Mouse (Mus musculus) forebrain, embryonic 14.5 days (tissue): ENCODE data around the gene Ncor2. TPM values are rescaled to one million over a fixed set of nuclear protein-coding genes. Genes with fewer than 3 reads are reported as not detected.

ENCODE experiments used
- ATAC-seq: fragments of 200-750 bp; cut with Nextera tagmentation; 2 replicates; pipeline ENCODE4 v1.8.0; 2017; ENCODE audit warnings: mild to moderate bottlenecking, moderate library complexity
- DNase-seq: peaks from one replicate; pipeline ENCODE4 v3.0.0-alpha.2; 2015; ENCODE audit warnings: low spot score
- H3K27ac ChIP-seq: fragments of 300-500 bp; sonication (generic); 2 replicates; pipeline ENCODE4 v1.5.1; 2014; ENCODE audit warnings: low read depth, mild to moderate bottlenecking, control low read depth, low read length, moderate library complexity
- H3K27me3 ChIP-seq: fragments of 300-500 bp; sonication (generic); replicated peaks from 2 replicates; pipeline ENCODE4 v1.6.1; 2014; ENCODE audit warnings: low read length, control low read depth, mixed read lengths; ENCODE audit not compliant: control insufficient read depth, insufficient read depth
- H3K36me3 ChIP-seq: fragments of 300-500 bp; sonication (generic); 2 replicates; pipeline ENCODE4 v1.6.1; 2014; ENCODE audit warnings: low read length, control low read depth; ENCODE audit not compliant: control insufficient read depth, insufficient read depth
- H3K4me1 ChIP-seq: fragments of 300-500 bp; sonication (generic); 2 replicates; pipeline ENCODE4 v1.6.1; 2014; ENCODE audit warnings: antibody characterized with exemption, low read length, control low read depth; ENCODE audit not compliant: control insufficient read depth, insufficient read depth
- H3K4me2 ChIP-seq: fragments of 300-500 bp; sonication (generic); 2 replicates; pipeline ENCODE4 v1.6.1; 2014; ENCODE audit warnings: mild to moderate bottlenecking, control low read depth, low read length
- H3K4me3 ChIP-seq: fragments of 300-500 bp; sonication (generic); 2 replicates; pipeline ENCODE4 v1.5.1; 2014; ENCODE audit warnings: low read depth, low read length, control low read depth
- H3K9ac ChIP-seq: fragments of 300-500 bp; sonication (generic); 2 replicates; pipeline ENCODE4 v1.6.1; 2014; ENCODE audit warnings: mild to moderate bottlenecking, low read length, control low read depth, moderate library complexity
- H3K9me3 ChIP-seq: fragments of 300-500 bp; sonication (generic); replicated peaks from 2 replicates; pipeline ENCODE4 v1.6.1; 2016; ENCODE audit warnings: low read length, control low read depth, mixed read lengths; ENCODE audit not compliant: control insufficient read depth
- WGBS: fragments of 180-500 bp; shearing (Covaris S2); extraction: QIAGEN DNeasy Blood & Tissue Kit; methylation state at CpG from one replicate; pipeline ENCODE4 v1.1.7; 2014; 5-methylcytosine and 5-hydroxymethylcytosine counted together
- polyA plus RNA-seq: library from polyadenylated mRNA; unstranded; fragments of >200 nt; fragmentation: Nextera tagmentation; extraction: Ambion mirVana; gene quantifications from 2 replicates; pipeline ENCODE4 v1.2.1, GENCODE M21; 2014

Ncor2 gene
- polyA plus RNA-seq, 1 experiment from 2014 or later = 15.1 TPM

GRCm38 (mm10) chr5:125132566-125133260 is 46.3 kb downstream of the Ncor2 start:
- ATAC-seq = no peak
- Histone ChIP-seq H3K36me3 (no peaks in the 10 kb centered on the region), H3K4me1 (peaks cover 80% of the 10 kb centered on the region), H3K9me3 (no peaks in the 10 kb centered on the region), H3K27me3 (no peaks in the 10 kb centered on the region), H3K4me2 (no peak overlapping the region), H3K9ac (no peak overlapping the region), H3K27ac (peak overlapping the region; percentile 86), H3K4me3 (no peak overlapping the region)
- WGBS = 94% methylated on average over 13 of the region's 13 CpGs
- no peak for DNase-seq

GRCm38 (mm10) chr5:125132069-125132468 is 47.0 kb downstream of the Ncor2 start:
- H3K4me1 ChIP-seq = peaks cover 73% of the 10 kb centered on the region
- H3K36me3 ChIP-seq = no peaks in the 10 kb centered on the region
- H3K27ac ChIP-seq = peak overlapping the region; percentile 34; the same call in 1 of the 2 replicates
- H3K4me2 ChIP-seq = no peak overlapping the region
- H3K27me3 ChIP-seq = no peaks in the 10 kb centered on the region
- 67% methylated on average over 2 of the region's 2 CpGs for WGBS
- H3K9me3 ChIP-seq = no peaks in the 10 kb centered on the region
- H3K9ac ChIP-seq = no peak overlapping the region
- H3K4me3 ChIP-seq = no peak overlapping the region
- ATAC-seq (no peak), DNase-seq (no peak)

GRCm38 (mm10) chr5:125130406-125130805 is 48.6 kb downstream of the Ncor2 start:
- WGBS = 80% methylated on average over 3 of the region's 3 CpGs
- Histone ChIP-seq H3K4me1 (peaks cover 63% of the 10 kb centered on the region), H3K4me2 (no peak overlapping the region), H3K9me3 (no peaks in the 10 kb centered on the region), H3K9ac (no peak overlapping the region), H3K36me3 (no peaks in the 10 kb centered on the region), H3K4me3 (no peak overlapping the region), H3K27me3 (no peaks in the 10 kb centered on the region), H3K27ac (0 out of 2 replicates have a peak overlapping the region, but pooled peaks have one; percentile 29)
- ATAC-seq (no peak), DNase-seq (no peak)

GRCm38 (mm10) chr5:125128939-125129385 is 50.1 kb downstream of the Ncor2 start:
- H3K36me3 ChIP-seq = peaks cover 8% of the 10 kb centered on the region
- H3K4me1 ChIP-seq = peaks cover 49% of the 10 kb centered on the region
- DNase-seq (peak; percentile 69), ATAC-seq (peak; percentile 60)
- no peak overlapping the region for H3K4me2 ChIP-seq
- no peak overlapping the region for H3K4me3 ChIP-seq
- 65% methylated on average over 14 of the region's 14 CpGs for WGBS
- peak overlapping the region; percentile 84 for H3K27ac ChIP-seq
- no peaks in the 10 kb centered on the region for H3K9me3 ChIP-seq
- H3K27me3 ChIP-seq = no peaks in the 10 kb centered on the region
- H3K9ac ChIP-seq = no peak overlapping the region

- Histone ChIP-seq H3K36me3 (peaks cover 13% of the 10 kb centered on the region), H3K9ac (no peak overlapping the region), H3K27me3 (no peaks in the 10 kb centered on the region), H3K4me3 (no peak overlapping the region), H3K4me1 (peaks cover 47% of the 10 kb centered on the region), H3K27ac (peak overlapping the region; percentile 6; the same call in 1 of the 2 replicates), H3K4me2 (no peak overlapping the region), H3K9me3 (no peaks in the 10 kb centered on the region)
- ATAC-seq = no peak
- 100% methylated on average over 1 of the region's 1 CpGs for WGBS
- DNase-seq = no peak
Observed at GRCm38 (mm10) chr5:125127920-125128319, 51.1 kb downstream of the Ncor2 start.

GRCm38 (mm10) chr5:125127426-125127825 is 51.6 kb downstream of the Ncor2 start:
- peaks cover 13% of the 10 kb centered on the region for H3K36me3 ChIP-seq
- H3K9me3 ChIP-seq = no peaks in the 10 kb centered on the region
- no peak overlapping the region for H3K27ac ChIP-seq
- no peaks in the 10 kb centered on the region for H3K27me3 ChIP-seq
- DNase-seq = no peak
- WGBS = 89% methylated on average over 4 of the region's 4 CpGs
- ATAC-seq = no peak
- H3K4me1 ChIP-seq = peaks cover 46% of the 10 kb centered on the region
- no peak overlapping the region for H3K9ac ChIP-seq
- no peak overlapping the region for H3K4me2 ChIP-seq
- H3K4me3 ChIP-seq = no peak overlapping the region

- Histone ChIP-seq H3K9me3 (no peaks in the 10 kb centered on the region), H3K4me3 (no peak overlapping the region), H3K4me1 (peaks cover 32% of the 10 kb centered on the region), H3K9ac (no peak overlapping the region), H3K36me3 (peaks cover 13% of the 10 kb centered on the region), H3K4me2 (no peak overlapping the region), H3K27ac (no peak overlapping the region), H3K27me3 (no peaks in the 10 kb centered on the region)
- ATAC-seq = no peak
- no peak for DNase-seq
- WGBS = 89% methylated on average over 4 of the region's 4 CpGs
Observed at GRCm38 (mm10) chr5:125125966-125126464, 53.0 kb downstream of the Ncor2 start.

- no peak overlapping the region for H3K4me2 ChIP-seq
- H3K27me3 ChIP-seq = no peaks in the 10 kb centered on the region
- H3K4me3 ChIP-seq = no peak overlapping the region
- DNase-seq (no peak), ATAC-seq (no peak)
- no peaks in the 10 kb centered on the region for H3K9me3 ChIP-seq
- WGBS = 83% methylated on average over 3 of the region's 3 CpGs
- H3K27ac ChIP-seq = no peak overlapping the region
- H3K36me3 ChIP-seq = peaks cover 13% of the 10 kb centered on the region
- H3K4me1 ChIP-seq = peaks cover 25% of the 10 kb centered on the region
- no peak overlapping the region for H3K9ac ChIP-seq
Observed at GRCm38 (mm10) chr5:125125219-125125618, 53.8 kb downstream of the Ncor2 start.

- no peak overlapping the region for H3K9ac ChIP-seq
- H3K27me3 ChIP-seq = no peaks in the 10 kb centered on the region
- H3K27ac ChIP-seq = no peak overlapping the region; the same call in 1 of the 2 replicates
- no peaks in the 10 kb centered on the region for H3K9me3 ChIP-seq
- ATAC-seq (no peak), DNase-seq (no peak)
- 82% methylated on average over 7 of the region's 7 CpGs for WGBS
- H3K36me3 ChIP-seq = peaks cover 21% of the 10 kb centered on the region
- no peak overlapping the region for H3K4me3 ChIP-seq
- H3K4me1 ChIP-seq = peaks cover 17% of the 10 kb centered on the region
- H3K4me2 ChIP-seq = no peak overlapping the region
Observed at GRCm38 (mm10) chr5:125124002-125124401, 55.0 kb downstream of the Ncor2 start.
